Mouse (Mus musculus) lung, postnatal 10 days (tissue): ENCODE data around the gene Tbc1d9.

Experiments
- DNase-seq: peaks from one replicate; pipeline ENCODE4 v3.0.0; 2021

Tbc1d9 gene

GRCm38 (mm10) chr8:83165235-83165930 lies at the start of gene Tbc1d9:
Gene Tbc1d9, plus strand, starts transcription at chr8:83165352.
- DNase-seq = peak; percentile 71

GRCm38 (mm10) chr8:83135086-83135485 lies 30.1 kb upstream of the Tbc1d9 start:
- DNase-seq = peak; percentile 15

- DNase-seq = peak; percentile 33
Measured at GRCm38 (mm10) chr8:83140068-83140467, 25.1 kb upstream of the Tbc1d9 start.

GRCm38 (mm10) chr8:83140701-83141111 lies 24.4 kb upstream of the Tbc1d9 start:
- peak; percentile 15 for DNase-seq

- DNase-seq = no peak
Measured at GRCm38 (mm10) chr8:83141358-83141757, 23.8 kb upstream of the Tbc1d9 start.

- DNase-seq = no peak
Measured at GRCm38 (mm10) chr8:83144601-83145000, 20.6 kb upstream of the Tbc1d9 start.

GRCm38 (mm10) chr8:83145421-83145820 lies 19.7 kb upstream of the Tbc1d9 start:
- DNase-seq = no peak

GRCm38 (mm10) chr8:83149124-83149523 lies 16.0 kb upstream of the Tbc1d9 start:
- no peak for DNase-seq

- no peak for DNase-seq
Measured at GRCm38 (mm10) chr8:83152055-83152454, 13.1 kb upstream of the Tbc1d9 start.

- no peak for DNase-seq
Measured at GRCm38 (mm10) chr8:83152470-83152869, 12.7 kb upstream of the Tbc1d9 start.

GRCm38 (mm10) chr8:83155110-83155509 lies 10.0 kb upstream of the Tbc1d9 start:
- no peak for DNase-seq

- no peak for DNase-seq
Measured at GRCm38 (mm10) chr8:83158971-83159370, 6.2 kb upstream of the Tbc1d9 start.

- DNase-seq = no peak
Measured at GRCm38 (mm10) chr8:83159615-83160014, 5.5 kb upstream of the Tbc1d9 start.

GRCm38 (mm10) chr8:83160613-83161012 lies 4.5 kb upstream of the Tbc1d9 start:
- no peak for DNase-seq

- DNase-seq = peak; percentile 59
Measured at GRCm38 (mm10) chr8:83165931-83166867, 1.0 kb downstream of the Tbc1d9 start, which contains the start of gene Gm10645. Gene Gm10645, minus strand, starts transcription at chr8:83166170.

GRCm38 (mm10) chr8:83167932-83168331 lies 2.8 kb downstream of the Tbc1d9 start:
- no peak for DNase-seq

- no peak for DNase-seq
Measured at GRCm38 (mm10) chr8:83169127-83169526, 4.0 kb downstream of the Tbc1d9 start.

- peak; percentile 19 for DNase-seq
Measured at GRCm38 (mm10) chr8:83169709-83170108, 4.6 kb downstream of the Tbc1d9 start.

GRCm38 (mm10) chr8:83170894-83171293 lies 5.7 kb downstream of the Tbc1d9 start:
- no peak for DNase-seq

- no peak for DNase-seq
Measured at GRCm38 (mm10) chr8:83175680-83176079, 10.5 kb downstream of the Tbc1d9 start.

GRCm38 (mm10) chr8:83176785-83177184 lies 11.6 kb downstream of the Tbc1d9 start:
- no peak for DNase-seq

- DNase-seq = no peak
Measured at GRCm38 (mm10) chr8:83177317-83178195, 12.4 kb downstream of the Tbc1d9 start.

- DNase-seq = peak; percentile 47
Measured at GRCm38 (mm10) chr8:83178228-83178742, 13.1 kb downstream of the Tbc1d9 start.
